Mouse (Mus musculus): ENCODE results near the gene Htatsf1. TPM values are rescaled to one million over a fixed set of nuclear protein-coding genes. Genes with fewer than 3 reads are reported as not detected.
A peak's percentile ranks its signal among the peaks of the same experiment; 100 is the strongest.

Gene Htatsf1
- polyA plus RNA-seq (2016; fragmentation: Nextera tagmentation; extraction: Ambion mirVana), result 92.2 and 101 TPM in 2 replicates

DNA sequence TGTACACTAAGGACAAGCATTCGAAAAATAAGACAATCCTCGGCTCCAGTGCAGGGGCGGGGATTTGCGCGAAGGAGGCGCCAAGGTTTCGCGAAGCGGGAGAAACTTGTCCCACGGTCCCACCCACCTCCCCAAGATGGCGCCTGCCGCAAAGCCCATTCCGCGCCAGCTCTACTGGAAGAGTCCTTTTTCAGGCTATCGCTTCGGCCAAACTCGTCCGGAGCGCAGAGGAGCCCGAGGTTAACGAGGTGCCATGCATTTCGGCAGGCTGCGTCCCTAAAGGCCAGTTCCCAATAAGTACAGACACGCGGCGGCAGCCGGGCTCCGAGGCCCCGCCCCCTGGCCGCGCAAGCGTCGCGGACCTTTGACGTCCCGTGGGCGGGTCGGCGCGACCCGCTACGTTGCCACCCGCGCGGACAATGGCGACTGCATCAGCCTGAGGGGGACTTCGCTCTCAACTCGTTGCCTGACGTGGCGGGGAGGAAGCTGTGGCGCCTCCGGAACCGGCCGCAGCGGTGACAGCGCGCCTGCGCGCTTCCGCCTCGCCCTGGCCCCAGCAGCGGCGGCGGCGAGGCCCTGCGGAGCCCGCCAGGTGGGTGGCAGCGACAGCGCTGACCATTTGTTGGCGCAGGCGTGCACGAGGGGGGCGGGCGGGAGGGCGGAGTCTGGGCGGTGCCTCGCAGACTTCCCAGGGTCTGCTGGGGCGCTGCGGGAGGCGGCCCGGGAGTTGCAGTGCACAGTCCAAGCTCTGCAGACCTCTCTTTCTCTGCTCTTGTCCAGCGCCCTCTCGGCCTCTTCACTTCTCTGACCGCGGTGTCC lies at the start of gene Htatsf1:
Htatsf1 (plus strand) TSS at position 410 of the 819 bp plus-strand sequence.
- peak within 1 kb of the TSS; percentile 57 for H3K9ac ChIP-seq (replicated peaks)
- WGBS, result 21% methylated on average over 83 of the region's 85 CpGs
- H3K27me3 ChIP-seq, result no peaks in the 10 kb centered on the region
- 0 out of 2 replicates have a peak, but pooled peaks cover 5% of the 10 kb centered on the region for H3K4me1 ChIP-seq
- H3K4me2 ChIP-seq (replicated peaks), result peak within 1 kb of the TSS; percentile 62
- H3K27ac ChIP-seq (replicated peaks), result peak within 1 kb of the TSS; percentile 93
- peak; percentile 97 for ATAC-seq (ENCODE audit: low FRiP score, low read depth)
- no peaks in the 10 kb centered on the region for H3K36me3 ChIP-seq
- peak within 1 kb of the TSS; percentile 56 for H3K4me3 ChIP-seq
- H3K9me3 ChIP-seq, result no peaks in the 10 kb centered on the region

DNA sequence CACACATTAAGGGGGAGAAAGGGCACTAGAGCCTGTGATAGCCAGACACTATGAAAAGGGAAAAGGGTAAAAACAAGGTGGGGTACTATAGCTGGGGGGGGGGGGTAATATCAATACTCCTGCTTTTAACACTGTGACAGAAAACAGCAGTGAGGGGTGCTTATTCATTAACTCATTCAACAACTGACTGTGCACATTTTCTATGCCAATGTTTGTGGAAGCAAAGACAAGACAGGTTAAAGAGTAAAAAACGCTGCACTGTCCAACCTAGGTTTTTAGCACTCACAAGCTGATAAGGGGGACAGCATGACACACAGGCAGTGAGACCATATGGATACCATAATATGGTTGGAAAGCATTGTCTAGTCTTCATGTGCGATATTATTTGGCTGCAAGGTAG lies 40.5 kb upstream of the Htatsf1 start:
- WGBS, result 88% methylated on average over 2 of the region's 2 CpGs
- ATAC-seq (ENCODE audit: low FRiP score, low read depth), result no peak
- no peak overlapping the region for H3K9ac ChIP-seq (replicated peaks)

DNA sequence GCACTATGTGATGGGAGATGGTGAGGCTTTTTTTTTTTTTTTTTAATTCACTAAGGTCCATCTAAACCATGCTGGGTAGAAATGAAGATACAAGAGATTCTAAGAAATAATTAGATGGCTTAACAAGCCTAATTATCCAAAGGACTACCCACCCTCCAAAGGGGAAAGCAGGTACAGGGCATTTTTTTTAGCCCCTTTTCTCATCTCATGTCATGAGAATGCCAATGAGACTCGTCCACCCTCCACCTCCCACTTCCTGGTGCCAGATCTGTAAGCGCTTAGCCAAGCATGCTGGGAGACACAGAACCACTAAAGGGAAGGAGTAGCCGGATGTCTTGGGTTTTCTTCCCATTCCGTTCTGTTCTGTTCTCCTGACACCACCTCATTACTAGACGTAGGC lies 10.6 kb upstream of the Htatsf1 start, which contains the start of gene Brs3:
Brs3 (plus strand) TSS at position 301 of the 400 bp plus-strand sequence.
- no peaks in the 10 kb centered on the region for H3K9me3 ChIP-seq
- H3K9ac ChIP-seq (replicated peaks), result no peak within 1 kb of the TSS
- H3K4me1 ChIP-seq, result no peaks in the 10 kb centered on the region
- WGBS, result 83% methylated on average over 5 of the region's 5 CpGs
- no peaks in the 10 kb centered on the region for H3K27me3 ChIP-seq
- no peak for ATAC-seq (ENCODE audit: low FRiP score, low read depth)
- H3K4me3 ChIP-seq, result no peak within 1 kb of the TSS
- H3K4me2 ChIP-seq (replicated peaks), result no peak within 1 kb of the TSS
- H3K27ac ChIP-seq (replicated peaks), result no peak within 1 kb of the TSS
- no peaks in the 10 kb centered on the region for H3K36me3 ChIP-seq

More for the DNA sequence above, 40.5 kb upstream of the Htatsf1 start:
- H3K27me3 ChIP-seq, result no peaks in the 10 kb centered on the region
- no peak overlapping the region for H3K27ac ChIP-seq (replicated peaks)
- H3K36me3 ChIP-seq, result no peaks in the 10 kb centered on the region
- H3K9me3 ChIP-seq, result no peaks in the 10 kb centered on the region
- no peak overlapping the region for H3K4me3 ChIP-seq
- no peaks in the 10 kb centered on the region for H3K4me1 ChIP-seq
- no peak overlapping the region for H3K4me2 ChIP-seq (replicated peaks)

DNA sequence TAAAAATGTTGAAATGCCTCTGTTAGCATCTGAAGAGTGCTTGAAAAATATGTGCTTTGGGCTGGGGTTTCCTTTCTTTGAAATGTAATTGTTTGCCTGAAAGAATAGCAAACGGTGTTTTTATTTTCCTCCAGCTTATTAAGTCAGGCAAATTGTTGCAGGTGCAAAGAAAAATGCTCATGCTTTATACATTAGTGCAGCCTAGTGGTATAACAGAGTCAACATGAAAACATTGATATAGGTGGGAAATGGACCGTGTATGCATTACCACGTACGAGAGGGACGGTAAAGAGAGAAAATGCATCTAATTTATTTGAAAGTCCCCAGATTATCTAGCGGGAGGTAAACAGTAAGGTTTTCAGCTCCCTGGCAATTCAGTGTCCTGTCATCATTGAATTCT lies 9.5 kb upstream of the Htatsf1 start:
- Histone ChIP-seq H3K36me3 (no peaks in the 10 kb centered on the region), H3K4me1 (no peaks in the 10 kb centered on the region), H3K9ac (replicated peaks) (no peak overlapping the region), H3K9me3 (no peaks in the 10 kb centered on the region), H3K27ac (replicated peaks) (no peak overlapping the region), H3K4me2 (replicated peaks) (no peak overlapping the region), H3K27me3 (no peaks in the 10 kb centered on the region), H3K4me3 (no peak overlapping the region)
- WGBS, result 82% methylated on average over 6 of the region's 6 CpGs
- ATAC-seq (ENCODE audit: low FRiP score, low read depth), result no peak

DNA sequence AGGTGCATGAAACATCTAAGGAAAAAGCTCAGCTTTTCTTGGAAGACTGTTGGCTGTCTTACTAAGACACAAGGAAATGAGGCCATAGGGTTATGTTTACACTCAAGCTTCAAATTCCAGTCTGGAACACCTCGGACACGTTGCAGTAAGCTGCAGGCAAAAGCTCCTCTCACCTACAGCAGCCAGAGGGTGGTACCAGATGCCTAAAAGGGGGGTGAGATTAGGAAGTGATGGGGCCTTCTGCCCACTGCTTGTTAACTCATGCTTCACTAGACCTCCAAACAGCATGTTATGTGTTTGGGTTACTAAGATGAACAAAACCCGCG lies 572 bp upstream of the Htatsf1 start:
- H3K4me3 ChIP-seq, result peak overlapping the region; percentile 56
- 0 out of 2 replicates have a peak, but pooled peaks cover 5% of the 10 kb centered on the region for H3K4me1 ChIP-seq
- peak overlapping the region; percentile 93 for H3K27ac ChIP-seq (replicated peaks)
- H3K27me3 ChIP-seq, result no peaks in the 10 kb centered on the region
- 20% methylated on average over 4 of the region's 4 CpGs for WGBS
- peak overlapping the region; percentile 42 for H3K4me2 ChIP-seq (replicated peaks)
- no peak; the same call in 1 of the 2 replicates for ATAC-seq (ENCODE audit: low FRiP score, low read depth)
- no peaks in the 10 kb centered on the region for H3K9me3 ChIP-seq
- no peaks in the 10 kb centered on the region for H3K36me3 ChIP-seq
- peak overlapping the region; percentile 57 for H3K9ac ChIP-seq (replicated peaks)

DNA sequence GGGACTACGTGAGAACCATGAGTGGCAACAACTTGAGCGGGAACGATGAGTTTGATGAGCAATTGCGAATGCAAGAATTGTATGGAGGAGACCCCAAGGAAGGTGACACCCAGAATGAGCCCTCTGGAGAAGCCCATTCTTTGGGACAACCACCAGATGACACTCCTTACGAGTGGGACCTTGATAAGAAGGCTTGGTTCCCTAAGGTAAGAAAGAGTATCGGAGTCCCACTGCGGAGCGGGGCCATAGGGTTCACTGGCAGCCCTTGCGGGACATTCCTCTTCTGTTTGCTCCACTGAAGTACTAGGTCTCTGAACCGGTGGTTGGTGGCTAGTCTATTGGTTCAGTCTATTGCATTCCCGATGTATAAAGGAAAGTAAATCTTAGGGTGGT lies 606 bp downstream of the Htatsf1 start:
- ATAC-seq (ENCODE audit: low FRiP score, low read depth), result peak; percentile 41

DNA sequence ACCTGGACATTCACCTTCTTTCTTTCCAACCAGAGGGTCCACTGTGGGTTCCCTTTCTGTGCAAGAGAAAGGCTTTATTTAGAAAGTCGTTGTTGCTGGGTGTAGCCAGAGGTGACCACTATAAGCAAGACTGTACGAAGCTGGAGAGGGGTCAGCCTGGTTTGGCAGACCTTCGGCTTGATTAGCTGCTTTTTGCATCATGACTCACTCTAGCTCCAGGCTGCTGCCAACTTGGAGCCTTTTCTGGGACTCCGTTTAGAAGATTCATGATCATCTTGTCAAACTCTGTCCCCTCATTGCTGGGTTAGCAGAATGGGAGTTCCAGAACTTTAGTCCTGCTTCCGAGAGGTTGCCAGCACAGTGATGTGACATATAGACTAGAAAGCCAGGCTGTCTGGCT lies 28.1 kb downstream of the Htatsf1 start:
- H3K4me1 ChIP-seq, result no peaks in the 10 kb centered on the region
- H3K36me3 ChIP-seq, result no peaks in the 10 kb centered on the region
- 82% methylated on average over 5 of the region's 5 CpGs for WGBS
- ATAC-seq (ENCODE audit: low FRiP score, low read depth), result no peak
- H3K27me3 ChIP-seq, result no peaks in the 10 kb centered on the region
- no peak overlapping the region for H3K4me3 ChIP-seq
- H3K9me3 ChIP-seq, result no peaks in the 10 kb centered on the region
- H3K27ac ChIP-seq (replicated peaks), result no peak overlapping the region
- H3K4me2 ChIP-seq (replicated peaks), result no peak overlapping the region
- no peak overlapping the region for H3K9ac ChIP-seq (replicated peaks)

More for the DNA sequence above, 606 bp downstream of the Htatsf1 start:
- Histone ChIP-seq H3K9ac (replicated peaks) (peak overlapping the region; percentile 56; the same call in 1 of the 2 replicates), H3K36me3 (no peaks in the 10 kb centered on the region), H3K27me3 (no peaks in the 10 kb centered on the region), H3K27ac (replicated peaks) (peak overlapping the region; percentile 93), H3K4me3 (peak overlapping the region; percentile 56), H3K4me1 (0 out of 2 replicates have a peak, but pooled peaks cover 5% of the 10 kb centered on the region), H3K4me2 (replicated peaks) (peak overlapping the region; percentile 62), H3K9me3 (no peaks in the 10 kb centered on the region)
- 24% methylated on average over 11 of the region's 11 CpGs for WGBS

DNA sequence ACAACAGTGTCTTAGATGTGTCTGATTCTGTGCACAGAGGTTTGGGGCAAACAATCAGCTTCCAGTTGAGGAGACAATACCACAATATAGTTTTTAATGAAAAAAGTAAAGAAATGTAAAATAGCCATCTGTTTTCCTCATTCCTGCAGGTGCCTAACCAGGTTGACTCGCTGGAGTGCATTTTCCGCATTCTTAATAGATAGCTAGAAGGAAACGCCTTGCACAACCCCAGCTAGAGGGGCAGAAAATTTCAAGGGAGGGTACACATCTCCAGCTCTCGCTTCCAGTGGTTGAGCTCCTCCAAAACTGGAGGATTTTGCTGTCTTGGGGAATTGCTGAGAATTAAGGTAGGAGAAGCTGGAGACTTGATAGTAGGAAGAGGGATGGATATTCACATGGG lies 34.4 kb downstream of the Htatsf1 start, which contains the start of gene Vgll1:
Vgll1 (plus strand) TSS at position 301 of the 400 bp plus-strand sequence.
- Histone ChIP-seq H3K27me3 (no peaks in the 10 kb centered on the region), H3K27ac (replicated peaks) (no peak within 1 kb of the TSS), H3K4me3 (no peak within 1 kb of the TSS), H3K9me3 (no peaks in the 10 kb centered on the region), H3K4me2 (replicated peaks) (no peak within 1 kb of the TSS), H3K36me3 (no peaks in the 10 kb centered on the region), H3K9ac (replicated peaks) (no peak within 1 kb of the TSS), H3K4me1 (no peaks in the 10 kb centered on the region)
- no peak for ATAC-seq (ENCODE audit: low FRiP score, low read depth)
- WGBS, result 86% methylated on average over 4 of the region's 4 CpGs

DNA sequence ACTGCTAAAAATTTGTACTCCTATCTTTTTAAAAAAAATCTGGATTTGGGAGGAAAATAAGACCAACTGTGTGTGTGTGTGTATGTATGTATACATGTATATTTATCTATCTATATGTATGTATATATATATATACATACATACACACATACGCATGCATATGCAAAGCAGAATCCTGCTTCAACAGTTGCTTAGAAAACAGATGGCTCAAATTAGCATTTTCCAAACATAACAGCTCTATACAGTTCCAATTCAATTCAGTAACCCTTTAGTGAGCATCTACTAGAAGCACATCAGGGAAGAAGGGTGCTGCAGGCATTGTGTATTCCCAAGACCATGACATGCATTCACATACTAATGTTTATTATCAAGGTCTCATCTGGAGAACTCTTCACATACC lies 50.0 kb downstream of the Htatsf1 start:
- ATAC-seq (ENCODE audit: low FRiP score, low read depth), result no peak
- H3K27me3 ChIP-seq, result no peaks in the 10 kb centered on the region
- H3K4me1 ChIP-seq, result no peaks in the 10 kb centered on the region
- no peak overlapping the region for H3K27ac ChIP-seq (replicated peaks)
- H3K4me2 ChIP-seq (replicated peaks), result no peak overlapping the region
- no peaks in the 10 kb centered on the region for H3K36me3 ChIP-seq
- 64% methylated on average over 1 of the region's 1 CpGs for WGBS
- no peak overlapping the region for H3K4me3 ChIP-seq
- H3K9me3 ChIP-seq, result no peaks in the 10 kb centered on the region
- no peak overlapping the region for H3K9ac ChIP-seq (replicated peaks)

DNA sequence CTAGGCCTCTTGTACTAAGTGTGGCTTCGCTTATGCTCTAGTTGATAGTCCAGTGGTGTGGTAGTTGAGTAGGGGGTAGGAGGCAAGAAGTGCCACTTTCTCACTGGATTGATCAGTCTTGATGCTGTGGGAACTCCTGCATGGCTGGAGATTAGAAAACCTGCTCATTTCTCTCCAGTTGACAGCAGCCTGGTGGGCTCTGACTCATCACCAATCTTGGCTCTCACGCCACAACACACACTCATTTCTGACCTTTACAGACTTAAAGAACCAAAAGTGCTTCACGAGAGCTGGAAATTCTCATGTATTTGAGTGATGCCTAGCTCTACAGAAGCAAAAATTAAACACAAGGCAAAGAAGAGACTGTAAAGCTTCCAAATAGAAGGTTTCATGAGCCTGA lies 53.6 kb downstream of the Htatsf1 start:
- Histone ChIP-seq H3K9ac (replicated peaks) (no peak overlapping the region), H3K36me3 (no peaks in the 10 kb centered on the region), H3K4me1 (no peaks in the 10 kb centered on the region), H3K4me2 (replicated peaks) (no peak overlapping the region), H3K27ac (replicated peaks) (no peak overlapping the region), H3K9me3 (no peaks in the 10 kb centered on the region), H3K4me3 (no peak overlapping the region), H3K27me3 (no peaks in the 10 kb centered on the region)
- 91% methylated on average over 3 of the region's 3 CpGs for WGBS
- no peak for ATAC-seq (ENCODE audit: low FRiP score, low read depth)

All from midbrain, embryonic 12.5 days (tissue).